Mouse (Mus musculus): ENCODE results near the gene Pik3r1. TPM values are rescaled to one million over a fixed set of nuclear protein-coding genes. Genes with fewer than 3 reads are reported as not detected.

Gene Pik3r1
- polyA plus RNA-seq, 1 experiment from 2014 or later, result 63.3 TPM

DNA sequence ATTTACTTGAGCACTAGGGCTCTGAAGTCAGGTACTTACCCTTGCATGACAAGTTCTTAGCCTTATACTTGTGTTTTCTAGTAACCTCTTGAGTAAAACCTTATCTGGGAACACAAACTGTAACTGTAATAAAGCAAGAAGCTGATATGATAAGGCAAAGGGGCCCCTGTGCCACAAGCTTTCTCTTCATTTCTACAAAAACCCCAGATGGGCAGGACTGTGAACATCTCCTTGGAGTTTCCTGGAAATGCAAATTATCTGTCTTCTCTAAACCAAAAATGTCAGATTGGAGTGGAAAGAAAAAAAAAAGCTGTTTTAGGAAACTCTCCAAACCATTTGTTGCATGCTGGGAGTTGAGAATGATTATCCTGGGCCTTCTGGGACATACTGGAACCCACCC is 3.1 kb upstream of the Pik3r1 start:
- Histone ChIP-seq H3K9me3 (ENCODE audit: control insufficient read depth, low read length) (no peaks in the 10 kb centered on the region), H3K27ac (replicated peaks; ENCODE audit: low read depth, low read length) (no peak overlapping the region), H3K36me3 (ENCODE audit: control insufficient read depth, insufficient read depth, low read length) (no peaks in the 10 kb centered on the region), H3K4me1 (ENCODE audit: control insufficient read depth, insufficient read depth, low read length) (peaks cover 5% of the 10 kb centered on the region), H3K9ac (replicated peaks; ENCODE audit: low read length) (no peak overlapping the region), H3K27me3 (ENCODE audit: control insufficient read depth, insufficient read depth, low read length) (no peaks in the 10 kb centered on the region), H3K4me3 (replicated peaks; ENCODE audit: low read depth, low read length) (no peak overlapping the region), H3K4me2 (ENCODE audit: low read length) (no peak overlapping the region)
- no peak for DNase-seq
- no peak for ATAC-seq (ENCODE audit: low FRiP score, low TSS enrichment)

DNA sequence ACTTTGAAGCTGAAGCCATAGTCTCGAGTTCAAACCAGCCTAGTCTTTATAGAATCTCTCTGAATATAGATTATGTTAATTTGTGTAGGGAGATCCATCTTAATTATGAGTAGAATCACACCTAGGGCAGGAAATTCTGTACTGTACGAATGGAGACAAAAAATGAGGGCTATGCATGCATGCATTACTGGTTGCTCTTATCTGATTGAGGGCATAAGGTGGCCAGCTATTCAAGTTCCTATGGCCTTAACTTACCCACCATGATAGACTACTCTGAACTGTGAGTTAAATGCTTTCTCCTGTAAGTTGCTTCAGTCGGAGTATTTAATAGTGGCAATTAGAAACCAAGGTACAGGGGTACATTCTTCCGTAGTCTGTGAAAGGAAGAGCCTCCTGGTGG is 1.9 kb upstream of the Pik3r1 start:
- H3K4me3 ChIP-seq (replicated peaks; ENCODE audit: low read depth, low read length), result no peak overlapping the region
- H3K9me3 ChIP-seq (ENCODE audit: control insufficient read depth, low read length), result no peaks in the 10 kb centered on the region
- no peak overlapping the region for H3K27ac ChIP-seq (replicated peaks; ENCODE audit: low read depth, low read length)
- H3K27me3 ChIP-seq (ENCODE audit: control insufficient read depth, insufficient read depth, low read length), result no peaks in the 10 kb centered on the region
- no peaks in the 10 kb centered on the region for H3K36me3 ChIP-seq (ENCODE audit: control insufficient read depth, insufficient read depth, low read length)
- peaks cover 16% of the 10 kb centered on the region for H3K4me1 ChIP-seq (ENCODE audit: control insufficient read depth, insufficient read depth, low read length)
- DNase-seq (no peak), ATAC-seq (ENCODE audit: low FRiP score, low TSS enrichment) (no peak)
- WGBS, result 92% methylated on average over 4 of the region's 4 CpGs
- H3K9ac ChIP-seq (replicated peaks; ENCODE audit: low read length), result no peak overlapping the region
- no peak overlapping the region for H3K4me2 ChIP-seq (ENCODE audit: low read length)

DNA sequence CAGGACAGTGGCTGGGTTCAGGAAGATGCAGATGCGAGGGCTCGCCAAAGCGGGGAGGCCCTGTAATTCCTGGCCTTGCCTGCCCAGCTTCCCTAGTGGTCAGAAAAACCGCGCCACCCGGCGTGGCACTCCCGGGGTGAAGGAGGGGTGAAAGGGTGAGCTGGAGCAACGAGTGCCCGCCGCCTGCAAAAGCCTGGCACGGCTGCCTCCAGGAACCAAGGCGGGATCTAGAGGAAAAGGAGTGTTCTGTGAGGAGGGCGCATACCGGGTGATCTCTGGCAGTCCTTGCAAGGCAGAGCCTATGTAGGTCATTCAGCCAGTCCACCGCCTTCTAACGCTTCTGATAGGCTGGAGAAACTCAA is 594 bp upstream of the Pik3r1 start:
- Histone ChIP-seq H3K9ac (replicated peaks; ENCODE audit: low read length) (peak overlapping the region; percentile 93), H3K4me3 (replicated peaks; ENCODE audit: low read depth, low read length) (peak overlapping the region; percentile 90), H3K4me1 (ENCODE audit: control insufficient read depth, insufficient read depth, low read length) (peaks cover 18% of the 10 kb centered on the region), H3K9me3 (ENCODE audit: control insufficient read depth, low read length) (no peaks in the 10 kb centered on the region), H3K36me3 (ENCODE audit: control insufficient read depth, insufficient read depth, low read length) (no peaks in the 10 kb centered on the region), H3K27me3 (ENCODE audit: control insufficient read depth, insufficient read depth, low read length) (no peaks in the 10 kb centered on the region), H3K27ac (replicated peaks; ENCODE audit: low read depth, low read length) (peak overlapping the region; percentile 95), H3K4me2 (ENCODE audit: low read length) (peak overlapping the region; percentile 84)
- WGBS, result under 1% methylated on average over 17 of the region's 17 CpGs
- peak; percentile 26 for ATAC-seq (ENCODE audit: low FRiP score, low TSS enrichment)
- DNase-seq, result peak; percentile 68

DNA sequence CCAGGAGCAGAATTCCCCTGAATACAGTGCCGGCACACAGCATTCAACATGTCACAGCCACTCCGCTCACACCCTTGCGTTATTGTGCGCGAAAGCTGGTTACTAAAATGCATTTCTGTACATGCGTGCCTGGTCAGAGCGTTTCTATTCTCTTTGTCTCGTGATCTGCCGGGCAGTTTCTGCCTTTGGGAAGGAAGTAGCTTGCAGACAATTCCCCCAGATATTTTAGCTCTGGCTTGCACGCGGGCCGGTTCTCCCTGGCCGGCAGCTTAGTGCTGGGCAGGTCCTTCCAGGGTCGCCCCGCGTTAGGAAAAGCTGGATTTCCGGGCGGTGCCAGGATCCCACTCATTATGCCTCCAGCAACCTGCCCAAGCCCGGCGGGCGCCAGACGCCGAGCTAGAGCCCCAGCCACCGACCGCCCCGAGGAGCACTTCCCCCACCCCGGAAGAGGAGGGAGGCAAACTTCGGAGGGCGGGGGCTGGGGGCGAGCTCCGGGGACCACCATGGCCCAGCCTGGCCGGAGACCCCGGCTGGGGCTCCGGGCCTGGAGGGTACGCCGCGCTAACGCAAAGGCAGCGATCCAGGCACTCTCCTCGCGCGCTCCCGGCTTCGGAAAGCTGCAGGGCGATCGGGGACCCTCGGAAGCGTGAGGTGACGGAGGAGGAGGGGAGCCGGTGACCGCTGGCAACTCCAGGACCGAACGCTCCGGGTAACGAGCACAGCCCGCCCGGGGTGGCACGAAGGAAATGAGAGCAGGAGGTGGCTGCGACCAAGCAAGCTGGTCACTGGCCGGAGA is 806 bp downstream of the Pik3r1 start:
- H3K9ac ChIP-seq (replicated peaks; ENCODE audit: low read length), result peak overlapping the region; percentile 93
- H3K27me3 ChIP-seq (ENCODE audit: control insufficient read depth, insufficient read depth, low read length), result no peaks in the 10 kb centered on the region
- H3K4me2 ChIP-seq (ENCODE audit: low read length), result peak overlapping the region; percentile 84
- H3K9me3 ChIP-seq (ENCODE audit: control insufficient read depth, low read length), result no peaks in the 10 kb centered on the region
- H3K4me3 ChIP-seq (replicated peaks; ENCODE audit: low read depth, low read length), result peak overlapping the region; percentile 90
- no peaks in the 10 kb centered on the region for H3K36me3 ChIP-seq (ENCODE audit: control insufficient read depth, insufficient read depth, low read length)
- ATAC-seq (ENCODE audit: low FRiP score, low TSS enrichment), result peak; percentile 38
- H3K4me1 ChIP-seq (ENCODE audit: control insufficient read depth, insufficient read depth, low read length), result peaks cover 22% of the 10 kb centered on the region
- H3K27ac ChIP-seq (replicated peaks; ENCODE audit: low read depth, low read length), result peak overlapping the region; percentile 95
- peak; percentile 78 for DNase-seq
- under 1% methylated on average over 60 of the region's 60 CpGs for WGBS

DNA sequence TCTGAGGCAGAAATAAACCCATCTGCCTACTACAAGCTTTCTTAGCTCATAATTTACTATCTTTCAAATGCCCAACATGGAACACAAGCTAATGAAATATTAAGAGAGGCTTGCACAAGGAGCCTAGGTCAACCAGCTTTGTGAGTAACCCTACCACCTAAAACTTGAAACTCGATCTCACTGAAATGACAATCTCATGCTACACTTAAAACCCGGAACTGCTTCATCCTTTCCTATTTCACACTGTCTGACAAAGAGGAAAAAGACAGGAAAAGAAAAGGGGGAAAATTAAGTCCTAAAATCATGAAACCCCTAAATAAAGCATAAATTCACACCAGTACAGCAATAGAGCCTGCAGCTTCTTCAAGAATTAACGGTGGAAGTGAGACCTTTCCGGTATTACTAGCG is 1.4 kb downstream of the Pik3r1 start:
- H3K36me3 ChIP-seq (ENCODE audit: control insufficient read depth, insufficient read depth, low read length), result no peaks in the 10 kb centered on the region
- H3K27me3 ChIP-seq (ENCODE audit: control insufficient read depth, insufficient read depth, low read length), result no peaks in the 10 kb centered on the region
- peak overlapping the region; percentile 95 for H3K27ac ChIP-seq (replicated peaks; ENCODE audit: low read depth, low read length)
- H3K9me3 ChIP-seq (ENCODE audit: control insufficient read depth, low read length), result no peaks in the 10 kb centered on the region
- 0% methylated on average over 5 of the region's 5 CpGs for WGBS
- no peak for ATAC-seq (ENCODE audit: low FRiP score, low TSS enrichment)
- peak; percentile 32 for DNase-seq
- H3K4me1 ChIP-seq (ENCODE audit: control insufficient read depth, insufficient read depth, low read length), result peaks cover 24% of the 10 kb centered on the region
- peak overlapping the region; percentile 84 for H3K4me2 ChIP-seq (ENCODE audit: low read length)
- H3K4me3 ChIP-seq (replicated peaks; ENCODE audit: low read depth, low read length), result peak overlapping the region; percentile 90
- H3K9ac ChIP-seq (replicated peaks; ENCODE audit: low read length), result peak overlapping the region; percentile 93

DNA sequence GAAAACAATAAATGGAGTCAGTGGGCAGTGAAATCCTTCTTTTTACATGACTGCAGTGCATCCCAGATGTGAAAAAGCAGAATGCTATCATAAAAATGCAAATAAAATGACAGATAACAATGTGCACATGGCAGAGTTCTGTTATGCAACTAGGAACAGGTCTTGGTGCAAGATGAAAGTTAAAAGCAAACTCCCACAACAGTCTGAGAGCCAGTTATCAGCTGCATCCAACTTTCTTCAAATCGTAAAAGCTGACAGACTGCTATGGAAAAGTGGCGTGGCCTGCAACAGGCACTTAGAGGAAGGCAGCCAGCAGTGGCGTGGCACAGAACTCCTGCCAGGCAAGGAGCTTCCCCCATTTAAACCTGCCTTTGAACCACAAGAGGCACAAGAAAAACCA is 2.0 kb downstream of the Pik3r1 start:
- Histone ChIP-seq H3K9me3 (ENCODE audit: control insufficient read depth, low read length) (no peaks in the 10 kb centered on the region), H3K36me3 (ENCODE audit: control insufficient read depth, insufficient read depth, low read length) (no peaks in the 10 kb centered on the region), H3K4me2 (ENCODE audit: low read length) (peak overlapping the region; percentile 84)

DNA sequence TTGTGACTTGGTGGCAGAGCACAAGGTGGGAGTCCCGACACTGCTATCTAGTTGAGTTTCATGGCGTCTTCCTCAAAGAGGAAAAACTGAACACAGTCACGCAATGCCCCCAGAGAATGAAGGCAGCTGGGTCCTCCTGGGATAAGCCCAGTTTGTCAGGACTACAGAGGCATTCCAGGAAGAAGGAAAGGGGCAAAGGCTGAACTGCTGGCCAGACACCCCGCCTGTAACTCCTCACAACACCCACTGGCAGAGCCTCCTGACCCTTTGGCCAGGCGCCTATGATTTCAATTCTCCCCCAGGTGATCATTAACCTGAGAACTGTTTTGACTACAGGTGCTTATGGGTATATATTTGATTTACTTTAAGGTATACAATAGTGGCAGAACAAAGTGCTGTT is 3.9 kb downstream of the Pik3r1 start:
- WGBS, result 70% methylated on average over 5 of the region's 5 CpGs

More for the DNA sequence above, 2.0 kb downstream of the Pik3r1 start:
- no peak for DNase-seq
- Histone ChIP-seq H3K9ac (replicated peaks; ENCODE audit: low read length) (peak overlapping the region; percentile 93), H3K27ac (replicated peaks; ENCODE audit: low read depth, low read length) (no peak overlapping the region), H3K27me3 (ENCODE audit: control insufficient read depth, insufficient read depth, low read length) (no peaks in the 10 kb centered on the region), H3K4me1 (ENCODE audit: control insufficient read depth, insufficient read depth, low read length) (peaks cover 29% of the 10 kb centered on the region), H3K4me3 (replicated peaks; ENCODE audit: low read depth, low read length) (peak overlapping the region; percentile 90)
- no peak for ATAC-seq (ENCODE audit: low FRiP score, low TSS enrichment)
- 31% methylated on average over 3 of the region's 3 CpGs for WGBS

DNA sequence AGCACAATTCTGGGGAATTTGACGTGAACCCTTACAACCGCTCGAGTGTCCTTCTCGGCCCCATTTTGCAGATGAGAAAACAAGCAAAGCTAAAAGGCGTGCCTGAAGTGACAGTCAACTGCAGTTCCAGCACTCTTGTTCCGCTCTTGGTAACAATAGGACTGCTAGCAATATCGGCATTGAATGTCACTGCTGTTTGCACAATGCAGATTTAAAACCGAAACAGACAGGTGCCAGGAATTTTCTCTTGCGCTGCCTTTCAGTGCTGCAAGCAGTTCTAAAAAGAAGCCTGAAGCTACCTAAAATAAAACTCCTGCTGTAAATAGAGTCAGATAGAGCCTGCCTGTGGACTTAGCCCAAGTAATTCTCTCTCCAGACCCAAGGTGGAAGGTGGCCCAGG is 4.3 kb downstream of the Pik3r1 start:
- H3K36me3 ChIP-seq (ENCODE audit: control insufficient read depth, insufficient read depth, low read length), result no peaks in the 10 kb centered on the region
- DNase-seq, result no peak
- 64% methylated on average over 9 of the region's 9 CpGs for WGBS

More for the DNA sequence above, 3.9 kb downstream of the Pik3r1 start:
- ATAC-seq (ENCODE audit: low FRiP score, low TSS enrichment) (no peak), DNase-seq (no peak)
- Histone ChIP-seq H3K4me1 (ENCODE audit: control insufficient read depth, insufficient read depth, low read length) (peaks cover 44% of the 10 kb centered on the region), H3K4me2 (ENCODE audit: low read length) (peak overlapping the region; percentile 27), H3K27ac (replicated peaks; ENCODE audit: low read depth, low read length) (no peak overlapping the region), H3K9ac (replicated peaks; ENCODE audit: low read length) (no peak overlapping the region), H3K4me3 (replicated peaks; ENCODE audit: low read depth, low read length) (no peak overlapping the region), H3K27me3 (ENCODE audit: control insufficient read depth, insufficient read depth, low read length) (no peaks in the 10 kb centered on the region), H3K9me3 (ENCODE audit: control insufficient read depth, low read length) (no peaks in the 10 kb centered on the region), H3K36me3 (ENCODE audit: control insufficient read depth, insufficient read depth, low read length) (no peaks in the 10 kb centered on the region)

DNA sequence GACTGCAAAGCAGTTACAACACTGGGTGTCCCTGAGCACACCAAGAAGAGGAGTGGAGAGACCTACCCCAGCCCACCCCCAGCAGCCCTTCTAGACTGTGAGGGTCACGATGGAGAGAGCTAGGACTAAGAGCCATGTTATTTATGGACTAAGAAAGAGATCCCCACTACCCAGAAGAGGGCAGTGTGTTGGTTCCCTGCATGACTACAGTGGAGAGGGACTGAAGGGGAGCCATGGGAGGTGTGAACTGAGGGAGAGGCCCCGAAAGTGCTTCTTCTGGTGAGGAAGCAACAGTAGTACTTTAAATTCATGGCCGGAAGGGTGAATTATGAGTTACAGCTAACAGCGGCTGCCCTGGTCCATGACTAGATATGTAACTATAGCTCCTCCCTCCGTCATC is 4.9 kb downstream of the Pik3r1 start:
- no peak overlapping the region for H3K4me3 ChIP-seq (replicated peaks; ENCODE audit: low read depth, low read length)
- DNase-seq, result no peak
- H3K36me3 ChIP-seq (ENCODE audit: control insufficient read depth, insufficient read depth, low read length), result no peaks in the 10 kb centered on the region
- no peaks in the 10 kb centered on the region for H3K9me3 ChIP-seq (ENCODE audit: control insufficient read depth, low read length)
- peaks cover 46% of the 10 kb centered on the region for H3K4me1 ChIP-seq (ENCODE audit: control insufficient read depth, insufficient read depth, low read length)
- H3K27me3 ChIP-seq (ENCODE audit: control insufficient read depth, insufficient read depth, low read length), result no peaks in the 10 kb centered on the region
- H3K9ac ChIP-seq (replicated peaks; ENCODE audit: low read length), result no peak overlapping the region
- WGBS, result 88% methylated on average over 5 of the region's 5 CpGs
- H3K4me2 ChIP-seq (ENCODE audit: low read length), result no peak overlapping the region
- ATAC-seq (ENCODE audit: low FRiP score, low TSS enrichment), result no peak
- H3K27ac ChIP-seq (replicated peaks; ENCODE audit: low read depth, low read length), result no peak overlapping the region

More for the DNA sequence above, 4.3 kb downstream of the Pik3r1 start:
- H3K4me1 ChIP-seq (ENCODE audit: control insufficient read depth, insufficient read depth, low read length), result peaks cover 46% of the 10 kb centered on the region
- no peaks in the 10 kb centered on the region for H3K27me3 ChIP-seq (ENCODE audit: control insufficient read depth, insufficient read depth, low read length)
- no peak overlapping the region for H3K27ac ChIP-seq (replicated peaks; ENCODE audit: low read depth, low read length)
- no peaks in the 10 kb centered on the region for H3K9me3 ChIP-seq (ENCODE audit: control insufficient read depth, low read length)
- no peak for ATAC-seq (ENCODE audit: low FRiP score, low TSS enrichment)
- peak overlapping the region; percentile 27 for H3K4me2 ChIP-seq (ENCODE audit: low read length)
- no peak overlapping the region for H3K4me3 ChIP-seq (replicated peaks; ENCODE audit: low read depth, low read length)
- no peak overlapping the region for H3K9ac ChIP-seq (replicated peaks; ENCODE audit: low read length)

Measured in midbrain, embryonic 14.5 days (tissue).